Mouse (Mus musculus): ENCODE results near the gene Ccdc162.

DNA sequence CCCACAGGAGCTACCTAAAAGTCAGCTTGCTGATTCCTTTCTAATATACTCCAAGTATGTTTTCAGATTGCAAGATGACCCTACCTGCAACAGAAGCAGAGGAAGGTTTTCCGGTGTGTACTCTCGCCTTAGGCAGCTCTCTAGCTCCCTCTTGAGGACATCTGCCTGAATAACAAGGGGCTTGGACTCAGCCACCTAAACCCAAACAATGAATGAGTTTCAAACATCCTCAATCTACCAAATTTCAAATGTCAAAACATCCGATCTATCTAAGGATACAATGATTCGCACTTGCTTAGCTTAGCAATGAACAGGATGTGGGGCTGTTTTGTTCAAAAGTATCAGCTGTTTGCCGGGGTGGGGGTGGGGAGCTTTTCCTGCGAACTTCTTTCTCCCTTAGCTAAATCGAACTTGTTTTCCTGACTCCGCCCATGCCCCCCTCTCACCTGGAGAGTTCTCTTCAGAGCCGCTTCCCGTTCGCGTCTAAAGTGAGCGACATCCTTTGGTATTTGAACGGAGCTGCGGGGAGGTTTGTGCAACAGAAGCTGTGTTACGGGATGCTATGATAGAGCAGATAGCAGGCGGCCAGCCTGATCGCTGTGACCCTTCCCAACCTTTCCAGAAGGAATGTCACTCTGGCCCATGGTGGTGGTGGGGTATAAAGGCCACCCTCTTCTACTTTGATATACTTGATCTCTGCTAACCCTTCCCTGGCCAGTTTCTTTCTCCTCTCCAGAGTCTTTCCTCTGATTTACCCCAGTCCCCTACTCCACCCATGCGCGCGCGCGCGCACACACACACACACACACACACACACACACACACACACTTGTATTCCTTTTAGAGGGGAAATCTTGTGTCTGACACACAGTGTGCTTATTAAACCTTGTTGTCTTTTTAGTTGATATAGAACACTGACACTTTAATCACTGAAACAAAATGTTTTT is 26.2 kb downstream of the Ccdc162 start:
- TF ChIP-seq POLR2A (IDR thresholded peaks at IDR 0.05; ENCODE audit: insufficient read length, low read depth) (no peak), POLR2AphosphoS2 (IDR thresholded peaks at IDR 0.05; ENCODE audit: insufficient read length, low read depth) (no peak), USF1 (IDR thresholded peaks at IDR 0.05; ENCODE audit: low read depth) (no peak), MAX (IDR thresholded peaks at IDR 0.05; ENCODE audit: low read depth) (no peak)
